Comparison of ENCODE assay signal across 27 mouse cellular contexts in the genomic region with DNA sequence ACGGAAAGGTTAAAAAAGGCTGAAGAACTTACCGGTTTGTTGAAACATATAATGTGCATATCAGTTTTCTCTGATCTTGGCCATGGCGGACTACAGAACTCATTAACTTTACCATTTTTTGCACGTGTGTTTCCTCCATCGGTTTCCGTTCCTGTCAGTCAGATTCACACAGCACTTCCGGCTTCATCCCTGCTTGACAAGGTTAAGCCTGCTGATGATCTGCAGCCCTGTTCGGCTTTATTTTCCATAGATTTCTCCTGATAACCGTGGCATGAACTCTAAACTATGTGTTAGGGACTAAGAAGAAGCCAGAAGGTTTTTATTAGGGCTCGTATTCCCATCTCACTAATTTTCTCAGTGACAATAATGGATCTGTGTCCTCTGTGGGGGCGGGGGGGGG.
A peak's percentile ranks its signal among the peaks of the same experiment; 100 is the strongest.
DNase-seq lines count a peak whose midpoint lies in the region; ATAC-seq and TF ChIP-seq lines count a peak whose summit lies in the region.
"Had no signal": no experiment of that assay in that cellular context is flagged by ENCODE, and none has a peak within 500 bp of the region (broad histone marks: within the 10 kb centered on the region; RNA-seq: fewer than 3 reads in every experiment).

No protein-coding gene starts in this region.

- 37% methylated on average over 11 of the region's 11 CpGs for WGBS in lung, embryonic 14.5 days
- WGBS in embryonic facial prominence, embryonic 10.5 days, result 42% methylated on average over 11 of the region's 11 CpGs

- H3K9ac ChIP-seq in lung, embryonic 14.5 days, result no peak overlapping the region
- H3K9ac ChIP-seq: embryonic facial prominence, embryonic 13.5 days; forebrain, embryonic 12.5 days; forebrain, embryonic 15.5 days; heart, embryonic 13.5 days; hindbrain, embryonic 14.5 days had no signal

- no peak for TF ChIP-seq CTCF in lung, embryonic 14.5 days (IDR thresholded peaks at IDR 0.05; ENCODE audit: low read depth)

- no peaks in the 10 kb centered on the region for H3K36me3 ChIP-seq in lung, embryonic 14.5 days (ENCODE audit: insufficient read depth)
- H3K36me3 ChIP-seq in embryonic facial prominence, embryonic 10.5 days (replicated peaks), result no peaks in the 10 kb centered on the region
- H3K36me3 ChIP-seq: embryonic facial prominence, embryonic 13.5 days; forebrain, embryonic 12.5 days; forebrain, embryonic 15.5 days; heart, embryonic 10.5 days; heart, embryonic 13.5 days had no signal

- no peak for ATAC-seq in lung, embryonic 14.5 days (ENCODE audit: insufficient read depth)
- ATAC-seq: CD4-positive, CD25-positive, alpha-beta regulatory T cell, adult 4 months; forebrain, embryonic 15.5 days; hindbrain, postnatal 0 days; inflammation-experienced regulatory T-cells, adult 6 months had no signal

- peak; percentile 20 for DNase-seq in lung, embryonic 14.5 days
- no peak for DNase-seq in lung, postnatal 4 days
- DNase-seq in embryonic facial prominence, embryonic 10.5 days (ENCODE audit: low spot score), result peak; percentile 64
- DNase-seq in yolk sac, embryonic 10.5 days (ENCODE audit: low spot score), result peak; percentile 20
- DNase-seq in adipocyte (ENCODE audit: low spot score), result no peak
- no peak for DNase-seq in frontal cortex, postnatal 36 days (ENCODE audit: low spot score in 2 of 2)
- DNase-seq: adrenal gland, adult 8-10 months; adrenal gland, postnatal 25 days; cerebellum, adult 11-12 months; cerebellum, adult 8-10 months; cerebellum, postnatal 10 days; cerebellum, postnatal 36 days; gastrocnemius, postnatal 10 days; gastrocnemius, postnatal 36 days; heart, adult 2 months; heart, postnatal 14 days; heart, postnatal 4 days had no signal

- H3K9me3 ChIP-seq in lung, embryonic 14.5 days (ENCODE audit: low read depth, low read length), result no peaks in the 10 kb centered on the region
- no peaks in the 10 kb centered on the region for H3K9me3 ChIP-seq in embryonic facial prominence, embryonic 10.5 days
- H3K9me3 ChIP-seq: embryonic facial prominence, embryonic 13.5 days; forebrain, embryonic 12.5 days; forebrain, embryonic 15.5 days; heart, embryonic 10.5 days; heart, embryonic 13.5 days had no signal

- H3K27me3 ChIP-seq in lung, embryonic 14.5 days (ENCODE audit: insufficient read depth, low read length), result no peaks in the 10 kb centered on the region
- peaks cover 7% of the 10 kb centered on the region for H3K27me3 ChIP-seq in embryonic facial prominence, embryonic 10.5 days (replicated peaks; ENCODE audit: low read depth, poor library complexity, severe bottlenecking)
- H3K27me3 ChIP-seq: embryonic facial prominence, embryonic 13.5 days; forebrain, embryonic 12.5 days; forebrain, embryonic 15.5 days; heart, embryonic 13.5 days had no signal

- H3K4me1 ChIP-seq in lung, embryonic 14.5 days (ENCODE audit: insufficient read depth), result no peaks in the 10 kb centered on the region
- H3K4me1 ChIP-seq in embryonic facial prominence, embryonic 10.5 days, result peaks cover 9% of the 10 kb centered on the region
- H3K4me1 ChIP-seq: forebrain, embryonic 12.5 days; forebrain, embryonic 15.5 days had no signal

- H3K27ac ChIP-seq in lung, embryonic 14.5 days (ENCODE audit: low read depth), result no peak overlapping the region
- no peak overlapping the region for H3K27ac ChIP-seq in embryonic facial prominence, embryonic 10.5 days (replicated peaks)
- H3K27ac ChIP-seq: embryonic facial prominence, embryonic 13.5 days; forebrain, embryonic 12.5 days; forebrain, embryonic 15.5 days; heart, adult 2 months; heart, embryonic 10.5 days; heart, embryonic 13.5 days; hindbrain, embryonic 14.5 days; hindbrain, postnatal 0 days had no signal

- no peak overlapping the region for H3K4me2 ChIP-seq in lung, embryonic 14.5 days
- H3K4me2 ChIP-seq: embryonic facial prominence, embryonic 13.5 days; forebrain, embryonic 12.5 days; forebrain, embryonic 15.5 days; heart, embryonic 13.5 days; hindbrain, embryonic 14.5 days had no signal

- no peak overlapping the region for H3K4me3 ChIP-seq in lung, embryonic 14.5 days (ENCODE audit: low read depth, low read length)
- H3K4me3 ChIP-seq in embryonic facial prominence, embryonic 10.5 days, result no peak overlapping the region
- H3K4me3 ChIP-seq: embryonic facial prominence, embryonic 13.5 days; erythroblast, embryonic 14.5 days; forebrain, embryonic 12.5 days; forebrain, embryonic 15.5 days; heart, adult 2 months; heart, embryonic 10.5 days; heart, embryonic 13.5 days had no signal

Comparison
In these comparisons a context has a peak if more than half of its experiments do, and no peak if none do; other contexts are left out.
1. DNase-seq: peak in lung, embryonic 14.5 days (single experiment), embryonic facial prominence, embryonic 10.5 days (single experiment) and yolk sac, embryonic 10.5 days (single experiment); none in lung, postnatal 4 days (0 of 2), adipocyte (single experiment) and frontal cortex, postnatal 36 days (0 of 2).